Mouse (Mus musculus) stomach, postnatal 0 days (tissue): ENCODE results near the gene Grip2.

Source experiments
- CTCF ChIP-seq: IDR thresholded peaks from 2 replicates; pipeline ENCODE4 v1.5.1; 2016; ENCODE audit warnings: antibody characterized with exemption, low read depth, mild to moderate bottlenecking, moderate library complexity
- EP300 ChIP-seq: optimal IDR thresholded peaks from 2 replicates; pipeline ENCODE3; 2016; ENCODE audit warnings: antibody characterized with exemption

GRCm38 (mm10) chr6:91865601-91866000 is 38.6 kb upstream of the Grip2 start:
- TF ChIP-seq EP300 (no peak), CTCF (no peak)
